Mouse (Mus musculus) MEL (cell line): Measurements from ENCODE around the gene Sprr2i.

Source experiments
- CHD2 ChIP-seq: IDR thresholded peaks from 2 replicates; pipeline ENCODE4 v1.6.1; 2011; ENCODE audit warnings: low read length, improper control_type of control experiment
- CTCF ChIP-seq, 3 experiments: IDR thresholded peaks in 2 of 3; conservative IDR thresholded peaks in 1 of 3; 2 replicates each; pipeline ENCODE4 v1.5.1; 2011 to 2012; ENCODE audit warnings: low read length in 3 of 3, low read depth in 2 of 3, mild to moderate bottlenecking in 2 of 3, improper control_type of control experiment in 1 of 3, inconsistent platforms in 1 of 3, mixed read lengths in 1 of 3, moderate library complexity in 1 of 3; ENCODE audit not compliant: control insufficient read depth in 1 of 3, insufficient read depth in 1 of 3, poor library complexity in 1 of 3, severe bottlenecking in 1 of 3
- GATA1 ChIP-seq: IDR thresholded peaks from 2 replicates; pipeline ENCODE4 v1.6.1; 2011; ENCODE audit warnings: low read depth, low read length, improper control_type of control experiment
- NRF1 ChIP-seq: IDR thresholded peaks from 2 replicates; pipeline ENCODE4 v1.6.1; 2014; ENCODE audit warnings: low read depth, mild to moderate bottlenecking, inconsistent platforms, low read length, improper control_type of control experiment, moderate library complexity; ENCODE audit not compliant: poor library complexity, insufficient read depth, severe bottlenecking
- POLR2A ChIP-seq, 2 experiments: IDR thresholded peaks; 2 replicates each; pipeline ENCODE4 v1.6.1; 2011 to 2012; ENCODE audit warnings: low read length in 2 of 2, mild to moderate bottlenecking in 2 of 2, control low read depth in 1 of 2, improper control_type of control experiment in 1 of 2, low read depth in 1 of 2, moderate library complexity in 1 of 2; ENCODE audit not compliant: control insufficient read depth in 1 of 2, insufficient read depth in 1 of 2, poor library complexity in 1 of 2
- TAL1 ChIP-seq: IDR thresholded peaks from 2 replicates; pipeline ENCODE4 v1.6.1; 2012; ENCODE audit warnings: mild to moderate bottlenecking, inconsistent platforms, low read length, moderate library complexity, mixed read lengths

DNA sequence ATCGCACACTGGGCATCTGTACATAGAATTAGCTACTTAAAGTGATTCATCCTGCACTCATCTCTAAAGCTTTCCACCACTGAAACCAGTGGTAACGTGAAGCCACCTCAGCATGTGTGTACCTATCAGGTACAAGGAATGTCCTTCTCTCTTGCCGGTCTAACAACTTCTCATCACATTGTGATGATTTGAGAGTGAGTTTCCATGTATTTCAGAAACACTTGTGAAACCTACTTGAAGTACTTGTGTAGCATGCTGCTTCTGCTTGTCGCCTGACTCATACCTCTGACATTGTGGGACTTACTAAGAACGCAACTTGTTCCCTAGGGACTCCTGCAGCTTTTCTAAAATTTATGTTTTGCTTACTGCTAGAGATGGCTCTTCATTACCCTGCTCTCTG lies 47.4 kb downstream of the Sprr2i start:
- TF ChIP-seq GATA1 (no peak), TAL1 (no peak), CTCF (IDR thresholded peaks at IDR 0.05 in 2 of 3, conservative IDR thresholded peaks at IDR 0.05 in 1 of 3; ENCODE audit: control insufficient read depth in 1 of 3, insufficient read depth in 1 of 3, low read depth in 2 of 3, low read length in 3 of 3, poor library complexity in 1 of 3, severe bottlenecking in 1 of 3) (no peak), CHD2 (no peak), NRF1 (no peak), POLR2A (IDR thresholded peaks at IDR 0.05; ENCODE audit: control insufficient read depth in 1 of 2, insufficient read depth in 1 of 2, low read depth in 1 of 2, low read length in 2 of 2, poor library complexity in 1 of 2) (no peak)
